Mouse (Mus musculus) kidney, postnatal 0 days (tissue): ENCODE measurements around the gene Olfr1360. TPM values are rescaled to one million over a fixed set of nuclear protein-coding genes. Genes with fewer than 3 reads are reported as not detected.
A peak's percentile ranks its signal among the peaks of the same experiment; 100 is the strongest.
"Not testable (repeated sequence)": the region's sequence is repeated elsewhere in the genome, so short reads cannot be mapped to it uniquely, and the experiment has no call there.

Source experiments
- ATAC-seq: fragments of 200-750 bp; cut with Nextera tagmentation; replicated peaks from 2 replicates; pipeline ENCODE4 v1.8.0; 2017; ENCODE audit warnings: low read depth, moderate number of reproducible peaks, moderate TSS enrichment, moderate library complexity; ENCODE audit not compliant: low FRiP score
- DNase-seq: peaks from one replicate; pipeline ENCODE4 v3.0.0-alpha.2; 2016; ENCODE audit warnings: low spot score
- H3K27ac ChIP-seq: fragments of 300-500 bp; sonication (generic); 2 replicates; pipeline ENCODE4 v1.5.1; 2014; ENCODE audit warnings: mild to moderate bottlenecking
- H3K27me3 ChIP-seq: fragments of 300-500 bp; sonication (generic); 2 replicates; pipeline ENCODE4 v1.6.1; 2014; ENCODE audit warnings: low read length, mixed read lengths; ENCODE audit not compliant: insufficient read depth
- H3K36me3 ChIP-seq: fragments of 300-500 bp; sonication (generic); 2 replicates; pipeline ENCODE4 v1.6.1; 2014; ENCODE audit warnings: low read length, mixed read lengths; ENCODE audit not compliant: insufficient read depth
- H3K4me1 ChIP-seq: fragments of 300-500 bp; sonication (generic); replicated peaks from 2 replicates; pipeline ENCODE4 v1.6.1; 2014; ENCODE audit warnings: antibody characterized with exemption, low read length, mixed read lengths; ENCODE audit not compliant: insufficient read depth
- H3K4me2 ChIP-seq: fragments of 300-500 bp; sonication (generic); 2 replicates; pipeline ENCODE4 v1.6.1; 2014; ENCODE audit warnings: mild to moderate bottlenecking, low read length, moderate library complexity, mixed read lengths
- H3K4me3 ChIP-seq: fragments of 300-500 bp; sonication (generic); replicated peaks from 2 replicates; pipeline ENCODE4 v1.5.1; 2014; ENCODE audit warnings: low read depth, low read length
- H3K9ac ChIP-seq: fragments of 300-500 bp; sonication (generic); 2 replicates; pipeline ENCODE4 v1.6.1; 2014; ENCODE audit warnings: low read depth, low read length
- H3K9me3 ChIP-seq: fragments of 300-500 bp; sonication (generic); replicated peaks from 2 replicates; pipeline ENCODE4 v1.6.1; 2016; ENCODE audit warnings: low read length, inconsistent platforms, mixed read lengths
- CTCF ChIP-seq: IDR thresholded peaks from 2 replicates; pipeline ENCODE4 v1.5.1; 2016; ENCODE audit warnings: antibody characterized with exemption, low read depth, mild to moderate bottlenecking, moderate library complexity
- WGBS: fragments of 180-500 bp; shearing (Covaris S2); extraction: QIAGEN DNeasy Blood & Tissue Kit; methylation state at CpG from one replicate; pipeline ENCODE4 v1.1.7; 2014; 5-methylcytosine and 5-hydroxymethylcytosine counted together
- polyA plus RNA-seq: library from polyadenylated mRNA; unstranded; fragments of >200 nt; fragmentation: Nextera tagmentation; extraction: Ambion mirVana; gene quantifications from 2 replicates; pipeline ENCODE4 v1.2.1, GENCODE M21; 2015

Olfr1360 gene
- polyA plus RNA-seq, 1 experiment from 2014 or later, result not detected

GRCm38 (mm10) chr13:21718381-21719080 lies 41.3 kb upstream of the Olfr1360 start:
- DNase-seq (peak; percentile 21), ATAC-seq (no peak)
- TF ChIP-seq CTCF, result no peak
- whole genome bisulfite sequencing, result 44% methylated on average over 4 of the region's 4 CpGs
- no peaks in the 10 kb centered on the region for H3K9me3 ChIP-seq
- peak overlapping the region; percentile 70; the same call in 1 of the 2 replicates for H3K27ac ChIP-seq
- no peaks in the 10 kb centered on the region for H3K27me3 ChIP-seq
- H3K4me2 ChIP-seq, result peak overlapping the region; percentile 64
- peak overlapping the region; percentile 57; the same call in 1 of the 2 replicates for H3K9ac ChIP-seq
- peaks cover 18% of the 10 kb centered on the region for H3K4me1 ChIP-seq
- peak overlapping the region; percentile 33; the same call in 1 of the 2 replicates for H3K4me3 ChIP-seq
- H3K36me3 ChIP-seq, result no peaks in the 10 kb centered on the region

- Histone ChIP-seq H3K4me1 (peaks cover 17% of the 10 kb centered on the region), H3K27ac (peak within 1 kb of the TSS; percentile 92), H3K9ac (peak within 1 kb of the TSS; percentile 62), H3K4me2 (peak within 1 kb of the TSS; percentile 72), H3K4me3 (peak within 1 kb of the TSS; percentile 39)
- not testable (repeated sequence) for H3K9me3 ChIP-seq, H3K27me3 ChIP-seq, ATAC-seq, H3K36me3 ChIP-seq
- peak; percentile 97 for DNase-seq
- under 1% methylated on average over 25 of the region's 56 CpGs for WGBS
These were observed 40.5 kb upstream of the Olfr1360 start, which contains the start of gene Hist1h3h for GRCm38 (mm10) chr13:21717397-21718357. Hist1h3h (plus strand) TSS chr13:21717659.

- H3K36me3 ChIP-seq, H3K9me3 ChIP-seq, H3K27me3 ChIP-seq: not testable (repeated sequence)
- peak; percentile 49 for DNase-seq
- under 1% methylated on average over 9 of the region's 38 CpGs for WGBS
- H3K4me1 ChIP-seq, result peaks cover 15% of the 10 kb centered on the region; the same call in 1 of the 2 replicates
- peak overlapping the region; percentile 39 for H3K4me3 ChIP-seq
- H3K27ac ChIP-seq, result peak overlapping the region; percentile 92
- peak overlapping the region; percentile 62 for H3K9ac ChIP-seq
- H3K4me2 ChIP-seq, result peak overlapping the region; percentile 72
- ATAC-seq, result peak; percentile 4; the same call in 1 of the 2 replicates
These were observed 39.6 kb upstream of the Olfr1360 start for GRCm38 (mm10) chr13:21716540-21717391.

GRCm38 (mm10) chr13:21715864-21716539 lies 38.8 kb upstream of the Olfr1360 start, which contains the start of the genes Hist1h2bl and Hist1h2ai:
Hist1h2bl (minus strand) TSS chr13:21716143.
Hist1h2ai (plus strand) TSS chr13:21716422.
- not testable (repeated sequence) for H3K27me3 ChIP-seq, H3K9me3 ChIP-seq, H3K36me3 ChIP-seq
- H3K4me2 ChIP-seq, result peak within 1 kb of the TSS; percentile 72
- peak within 1 kb of the TSS; percentile 92 for H3K27ac ChIP-seq
- DNase-seq (peak; percentile 99), ATAC-seq (peak; percentile 91)
- H3K4me3 ChIP-seq, result peak within 1 kb of the TSS; percentile 39
- H3K9ac ChIP-seq, result peak within 1 kb of the TSS; percentile 62
- H3K4me1 ChIP-seq, result peaks cover 15% of the 10 kb centered on the region; the same call in 1 of the 2 replicates
- WGBS, result 0% methylated on average over 25 of the region's 50 CpGs

GRCm38 (mm10) chr13:21715131-21715863 lies 38.1 kb upstream of the Olfr1360 start:
- Histone ChIP-seq H3K36me3 (no peaks in the 10 kb centered on the region), H3K4me1 (peaks cover 15% of the 10 kb centered on the region; the same call in 1 of the 2 replicates), H3K4me2 (peak overlapping the region; percentile 72), H3K9me3 (no peaks in the 10 kb centered on the region), H3K27me3 (no peaks in the 10 kb centered on the region), H3K27ac (peak overlapping the region; percentile 92), H3K9ac (peak overlapping the region; percentile 59; the same call in 1 of the 2 replicates), H3K4me3 (peak overlapping the region; percentile 39)
- DNase-seq (peak; percentile 40), ATAC-seq (no peak)
- TF ChIP-seq CTCF, result no peak
- WGBS, result under 1% methylated on average over 22 of the region's 22 CpGs
